Mouse (Mus musculus) bone marrow, adult 2 months (tissue): ENCODE data around the gene Adamtsl4. TPM values are rescaled to one million over a fixed set of nuclear protein-coding genes. Genes with fewer than 3 reads are reported as not detected.
"Not testable (repeated sequence)": the region's sequence is repeated elsewhere in the genome, so short reads cannot be mapped to it uniquely, and the experiment has no call there.

Experiments used
- H3K27ac ChIP-seq: fragments of 200-500 bp; 2 replicates; pipeline ENCODE4 v1.5.1; 2012; ENCODE audit warnings: low read depth, mild to moderate bottlenecking, control low read depth, inconsistent platforms, low read length; ENCODE audit not compliant: control insufficient read depth, poor library complexity, insufficient read depth
- H3K4me1 ChIP-seq: fragments of 200-500 bp; 2 replicates; pipeline ENCODE4 v1.6.1; 2011; ENCODE audit warnings: low read length; ENCODE audit not compliant: control insufficient read depth, insufficient read depth
- H3K4me3 ChIP-seq: fragments of 200-500 bp; replicated peaks from 2 replicates; pipeline ENCODE3; 2011; ENCODE audit warnings: mild to moderate bottlenecking, low read depth, low read length, control low read depth; ENCODE audit not compliant: control insufficient read depth
- CTCF ChIP-seq: fragments of 200-500 bp; IDR thresholded peaks from 2 replicates; pipeline ENCODE4 v1.5.1; 2011; ENCODE audit warnings: low read length, control low read depth; ENCODE audit not compliant: control insufficient read depth, insufficient read depth
- POLR2A ChIP-seq: fragments of 200-500 bp; IDR thresholded peaks from 2 replicates; pipeline ENCODE4 v1.6.1; 2011; ENCODE audit warnings: low read depth, mild to moderate bottlenecking, control low read depth, low read length, borderline replicate concordance; ENCODE audit not compliant: control insufficient read depth
- WGBS: fragments of 180-500 bp; shearing (Covaris S2); methylation state at CpG from one replicate; pipeline ENCODE4 v1.1.7; 2018; 5-methylcytosine and 5-hydroxymethylcytosine counted together
- polyA plus RNA-seq: library from polyadenylated mRNA; stranded (reverse); fragments of >200 nt; gene quantifications from 2 replicates; pipeline ENCODE4 v1.2.4, GENCODE M21; 2011; ENCODE audit warnings: low replicate concordance; ENCODE audit not compliant: missing spikeins, insufficient read depth, insufficient read length

Gene Adamtsl4
- polyA plus RNA-seq, 1 experiment: 2.7 TPM

DNA sequence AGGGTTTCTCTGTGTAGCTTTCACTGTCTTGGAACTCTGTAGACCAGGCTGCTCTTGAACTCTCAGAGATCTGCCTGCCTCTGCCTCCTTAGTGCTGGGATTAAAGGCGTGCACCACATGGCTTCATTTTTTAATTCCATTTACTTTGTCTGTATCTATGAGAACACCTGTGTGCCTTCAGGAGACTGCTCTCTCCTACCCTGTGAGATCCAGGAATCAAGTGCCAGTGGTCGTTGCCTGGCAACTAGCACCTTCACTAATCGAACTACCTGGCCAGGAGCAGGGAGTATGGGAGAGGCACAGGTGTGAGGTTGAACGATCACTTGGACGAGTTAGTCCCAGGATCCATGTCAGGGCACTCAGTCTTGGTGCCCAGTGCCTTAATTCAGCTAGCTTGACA, 16.5 kb downstream of the Adamtsl4 start:
- TF ChIP-seq CTCF (no peak), POLR2A (no peak)
- Histone ChIP-seq H3K4me1 (peaks cover 24% of the 10 kb centered on the region), H3K4me3 (no peak overlapping the region), H3K27ac (no peak overlapping the region)
- WGBS: 91% methylated on average over 5 of the region's 5 CpGs

DNA sequence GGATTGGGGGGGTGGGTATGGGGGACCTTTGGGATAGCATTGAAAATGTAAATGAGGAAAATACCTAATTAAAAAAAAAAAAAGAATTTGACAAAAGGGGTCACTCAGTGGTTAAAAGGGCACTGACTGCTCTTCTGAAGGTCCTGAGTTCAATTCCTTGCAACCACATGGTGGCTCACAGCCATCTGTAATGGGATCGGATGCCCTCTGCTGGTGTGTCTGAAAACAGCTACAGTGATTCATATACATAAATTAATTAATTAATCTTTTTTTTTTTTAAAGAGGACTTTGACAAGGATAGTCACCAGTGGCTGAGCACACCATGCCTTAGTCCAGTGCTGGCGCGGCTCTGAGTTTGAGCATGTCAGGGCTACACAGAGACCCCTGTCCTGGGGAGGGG, 17.3 kb downstream of the Adamtsl4 start:
- WGBS: 89% methylated on average over 3 of the region's 3 CpGs
- H3K4me3 ChIP-seq: not testable (repeated sequence)

DNA sequence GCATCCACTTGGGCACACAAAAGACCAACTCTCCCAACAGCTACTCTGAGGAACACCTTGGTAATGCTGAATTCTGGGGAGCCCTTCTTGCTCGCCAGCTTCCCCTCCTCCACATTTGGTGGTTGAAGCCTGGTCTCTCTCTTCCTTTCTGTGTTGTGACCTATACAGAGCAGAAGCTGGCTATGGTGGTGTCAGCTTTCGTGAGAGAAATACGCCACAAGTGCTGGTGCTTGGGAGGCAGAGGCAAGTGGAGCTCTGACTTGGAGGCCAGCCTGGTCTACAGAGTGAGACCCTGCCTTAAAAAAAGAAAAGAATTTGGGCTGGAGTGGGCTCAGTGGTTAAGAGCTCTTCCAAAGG, 18.4 kb downstream of the Adamtsl4 start:
- H3K4me3 ChIP-seq: no peak overlapping the region
- TF ChIP-seq POLR2A (no peak), CTCF (no peak)
- peaks cover 22% of the 10 kb centered on the region for H3K4me1 ChIP-seq
- WGBS: 9% methylated on average over 3 of the region's 3 CpGs
- peak overlapping the region; percentile 96 for H3K27ac ChIP-seq

More for the DNA sequence above, 17.3 kb downstream of the Adamtsl4 start:
- H3K4me1 ChIP-seq: peaks cover 23% of the 10 kb centered on the region
- not testable (repeated sequence) for H3K27ac ChIP-seq

DNA sequence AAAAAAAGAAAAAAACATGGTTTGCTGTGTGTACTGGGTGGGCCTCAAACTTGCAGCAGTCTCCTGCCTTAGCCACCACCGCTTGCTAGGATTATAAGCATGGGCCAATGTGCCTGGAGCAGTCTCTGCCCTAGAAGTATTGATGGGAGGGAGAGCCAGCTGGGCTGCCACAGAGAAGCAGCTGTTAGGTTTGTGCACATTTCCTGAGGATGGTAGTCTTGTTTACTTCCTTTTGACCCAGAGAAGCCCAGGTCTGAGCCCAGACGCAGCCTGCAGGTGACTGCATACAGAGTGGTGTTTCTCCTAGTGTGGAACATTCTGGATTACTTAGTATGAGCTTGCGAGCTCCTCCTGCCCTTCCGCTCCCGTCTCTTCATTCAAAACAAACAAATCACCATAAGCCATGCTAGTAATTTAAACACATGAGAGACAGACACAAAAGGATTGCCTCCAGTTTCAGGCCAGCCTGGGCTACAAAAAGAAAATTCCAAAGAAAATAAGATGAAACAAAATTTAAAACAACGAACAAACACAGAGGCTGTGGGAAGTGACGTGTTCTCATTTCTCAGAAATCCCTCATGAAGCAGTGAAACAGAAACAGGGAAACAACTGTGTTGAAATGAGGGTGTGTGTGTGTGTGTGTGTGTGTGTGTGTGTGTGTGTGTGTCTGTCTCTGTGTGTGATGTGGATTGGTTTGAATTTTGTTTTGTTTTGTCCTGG, 19.0 kb downstream of the Adamtsl4 start:
- peak overlapping the region; percentile 96 for H3K27ac ChIP-seq
- H3K4me3 ChIP-seq: peak overlapping the region; percentile 46
- no peak for TF ChIP-seq CTCF
- no peak for TF ChIP-seq POLR2A
- peaks cover 22% of the 10 kb centered on the region for H3K4me1 ChIP-seq
- WGBS: 12% methylated on average over 7 of the region's 7 CpGs

DNA sequence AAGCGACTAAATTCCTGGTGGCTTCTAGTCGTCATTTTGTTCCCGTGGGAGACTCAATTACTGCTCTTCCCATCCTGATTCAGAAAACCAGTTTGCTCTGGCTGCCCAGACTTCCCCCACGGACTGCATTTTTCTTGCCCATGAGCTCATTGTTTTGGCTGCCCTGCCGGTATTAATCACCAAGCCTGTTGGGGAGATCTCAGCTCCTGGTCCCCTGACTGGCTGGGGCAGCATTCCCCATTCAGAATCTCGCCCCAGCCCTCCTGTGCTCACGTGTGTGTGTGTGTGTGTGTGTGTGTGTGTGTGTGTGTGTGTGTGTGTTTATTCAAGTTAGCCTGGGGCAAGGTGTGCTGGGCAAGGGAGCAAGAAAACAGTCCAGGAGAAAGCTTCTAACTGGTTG, 19.7 kb downstream of the Adamtsl4 start:
- WGBS: 35% methylated on average over 7 of the region's 7 CpGs
- TF ChIP-seq CTCF (no peak), POLR2A (no peak)
- peaks cover 25% of the 10 kb centered on the region for H3K4me1 ChIP-seq
- peak overlapping the region; percentile 16 for H3K4me3 ChIP-seq
- H3K27ac ChIP-seq: peak overlapping the region; percentile 96

DNA sequence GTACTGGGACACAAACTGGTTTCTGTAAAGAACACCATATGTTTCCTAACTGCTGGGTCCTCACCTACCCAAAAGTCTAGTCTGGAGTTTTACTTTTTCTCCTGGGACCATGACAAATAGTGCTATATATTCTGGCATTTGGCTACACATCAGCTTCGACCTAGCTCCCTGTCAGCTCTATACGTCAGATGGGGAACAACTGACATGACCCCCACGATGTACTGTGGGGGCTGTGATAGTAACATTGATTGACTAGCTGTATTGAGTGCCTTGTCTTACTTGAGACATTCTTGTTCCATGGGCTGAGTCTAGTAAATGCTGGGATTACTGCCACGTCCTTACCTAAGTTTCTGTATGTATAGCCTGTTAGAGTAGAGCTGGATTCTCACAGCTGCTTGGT, 20.2 kb downstream of the Adamtsl4 start:
- TF ChIP-seq POLR2A (no peak), CTCF (no peak)
- Histone ChIP-seq H3K4me1 (peaks cover 23% of the 10 kb centered on the region), H3K27ac (peak overlapping the region; percentile 96; the same call in 1 of the 2 replicates), H3K4me3 (no peak overlapping the region)
- WGBS: 50% methylated on average over 4 of the region's 4 CpGs

DNA sequence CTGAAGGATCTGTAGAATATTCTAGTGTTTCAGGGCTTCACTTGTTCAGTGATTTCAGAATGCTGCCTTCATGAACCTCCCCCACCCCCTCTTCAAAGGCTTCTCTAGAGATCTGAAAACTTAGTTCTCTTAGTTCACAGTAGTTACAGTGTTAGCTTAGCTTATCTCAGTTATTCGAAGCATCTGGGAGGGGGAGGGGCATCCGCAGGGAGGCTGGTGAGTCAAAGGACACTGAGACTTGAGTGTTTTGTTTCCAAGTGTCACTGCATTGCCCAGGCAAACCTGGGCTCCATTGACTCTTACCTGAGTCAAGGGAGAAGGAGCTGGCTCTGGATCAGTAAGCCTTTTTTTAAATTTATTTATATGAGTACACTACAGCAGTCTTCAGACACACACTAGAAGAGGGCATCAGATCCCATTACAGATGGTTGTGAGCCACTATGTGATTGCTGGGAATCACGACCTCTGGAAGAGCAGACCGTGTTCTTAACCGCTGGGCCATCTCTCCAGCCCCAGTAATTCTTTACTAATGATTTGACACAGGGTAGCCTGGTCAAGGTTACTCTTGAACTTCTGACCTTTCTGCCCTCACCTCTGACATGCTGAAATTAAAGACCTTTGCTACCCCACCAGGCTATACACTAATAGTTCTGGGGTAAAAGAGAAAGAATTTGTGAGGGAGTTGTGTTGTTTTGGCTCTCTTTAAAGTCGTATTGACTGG, 21.4 kb downstream of the Adamtsl4 start:
- WGBS: 70% methylated on average over 6 of the region's 6 CpGs
- H3K27ac ChIP-seq: no peak overlapping the region; the same call in 1 of the 2 replicates
- peaks cover 20% of the 10 kb centered on the region for H3K4me1 ChIP-seq
- TF ChIP-seq POLR2A: no peak
- H3K4me3 ChIP-seq: no peak overlapping the region

DNA sequence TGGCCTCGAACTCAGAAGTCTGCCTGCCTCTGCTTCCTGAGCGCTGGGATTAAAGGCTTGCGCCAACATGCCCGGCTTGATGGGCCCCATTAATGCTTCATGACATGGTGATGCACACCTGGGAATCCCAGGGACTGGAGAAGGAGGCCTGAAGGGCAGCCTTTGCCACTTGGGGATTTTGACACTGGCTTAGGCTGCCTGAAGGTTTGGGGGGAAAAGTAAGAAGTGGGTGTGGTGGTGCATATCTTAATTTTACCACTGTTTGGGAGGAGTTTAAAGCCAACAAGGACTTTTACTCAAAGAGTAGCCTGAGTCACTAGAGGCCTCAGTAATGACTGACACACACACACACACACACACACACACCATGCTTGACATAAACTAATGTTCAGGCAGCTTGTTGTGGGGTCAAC, 22.8 kb downstream of the Adamtsl4 start:
- no peak overlapping the region for H3K4me3 ChIP-seq
- peak overlapping the region; percentile 48; the same call in 1 of the 2 replicates for H3K27ac ChIP-seq
- TF ChIP-seq CTCF (no peak), POLR2A (no peak)
- peaks cover 19% of the 10 kb centered on the region for H3K4me1 ChIP-seq
- WGBS: 84% methylated on average over 4 of the region's 4 CpGs
